Mouse (Mus musculus) C2C12 (cell line): Measurements from ENCODE around the gene Galntl6.

Experiments used
- CTCF ChIP-seq: IDR thresholded peaks from one replicate; pipeline ENCODE4 v1.5.1; 2011; ENCODE audit not compliant: control insufficient read depth, insufficient read depth, insufficient read length
- USF1 ChIP-seq: IDR thresholded peaks from one replicate; pipeline ENCODE4 v1.6.1; 2011; ENCODE audit warnings: low read depth, mild to moderate bottlenecking, control low read depth, moderate library complexity

DNA sequence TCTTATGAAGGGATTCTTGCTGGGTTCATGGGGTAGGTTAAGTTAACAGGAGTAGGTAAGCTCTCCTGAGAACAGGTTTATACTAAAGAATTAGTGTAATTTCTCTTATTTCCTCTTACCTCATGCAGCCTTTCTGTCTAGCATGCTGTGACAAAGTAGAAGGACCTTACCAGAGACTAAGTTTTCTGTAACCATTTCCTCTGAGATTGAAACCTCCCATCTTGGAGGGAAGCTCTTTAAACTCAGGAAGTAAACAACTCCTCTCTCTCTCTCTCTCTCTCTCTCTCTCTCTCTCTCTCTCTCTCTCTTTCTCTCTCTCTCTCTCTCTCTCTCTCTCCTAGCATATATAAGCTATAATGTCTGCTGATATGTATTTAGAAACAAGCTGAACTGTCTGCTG is 1153.6 kb downstream of the Galntl6 start:
- no peak for TF ChIP-seq USF1
- TF ChIP-seq CTCF = no peak
